Mouse (Mus musculus): ENCODE measurements at regions not wholly inside any gene's neighbourhood (a gene's known extent, or its start where the extent isn't known, plus 50 kb on each side); places are given as distances from the start of the nearest gene placed in this dataset.
"Not testable (repeated sequence)": the region's sequence is repeated elsewhere in the genome, so short reads cannot be mapped to it uniquely, and the experiment has no call there.

DNA sequence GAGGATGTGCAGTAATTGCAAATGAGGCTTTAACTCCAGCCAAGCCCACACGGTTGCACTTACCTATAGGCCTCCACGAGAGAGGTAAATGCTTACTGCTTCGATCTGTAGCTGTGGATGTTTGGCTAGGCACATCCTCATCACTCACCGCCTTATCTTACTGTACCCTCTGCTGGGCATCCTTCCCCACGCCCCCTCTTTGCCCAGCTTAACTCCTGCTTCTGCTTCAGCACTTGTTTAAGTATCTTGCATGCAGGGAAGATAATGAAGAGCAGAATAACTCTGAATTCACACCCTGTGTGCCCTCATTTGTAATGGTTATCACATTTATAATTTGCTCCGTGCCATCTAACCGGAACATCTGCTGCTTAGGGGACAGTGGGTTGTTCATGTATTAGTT lies 74.7 kb upstream of the Anapc15-ps start:
- Histone ChIP-seq H3K4me1 (no peaks in the 10 kb centered on the region), H3K4me2 (no peak overlapping the region), H3K9me3 (no peaks in the 10 kb centered on the region), H3K36me3 (no peaks in the 10 kb centered on the region), H3K27me3 (no peaks in the 10 kb centered on the region), H3K4me3 (no peak overlapping the region), H3K27ac (no peak overlapping the region), H3K9ac (no peak overlapping the region)
- WGBS: 80% methylated on average over 7 of the region's 7 CpGs
- no peak for ATAC-seq (ENCODE audit: insufficient number of reproducible peaks, low FRiP score, low TSS enrichment, low read depth)

- no peak overlapping the region for H3K27ac ChIP-seq
- 73% methylated on average over 10 of the region's 10 CpGs for WGBS
- H3K27me3 ChIP-seq: no peaks in the 10 kb centered on the region
- H3K4me2 ChIP-seq: no peak overlapping the region
- no peak overlapping the region for H3K4me3 ChIP-seq
- no peaks in the 10 kb centered on the region for H3K36me3 ChIP-seq
- no peak overlapping the region for H3K9ac ChIP-seq
- no peak for ATAC-seq (ENCODE audit: insufficient number of reproducible peaks, low FRiP score, low TSS enrichment, low read depth)
- H3K4me1 ChIP-seq: no peaks in the 10 kb centered on the region
- no peaks in the 10 kb centered on the region for H3K9me3 ChIP-seq
These were observed 72.8 kb upstream of the Anapc15-ps start for GRCm38 (mm10) chr10:95745834-95746620.

DNA sequence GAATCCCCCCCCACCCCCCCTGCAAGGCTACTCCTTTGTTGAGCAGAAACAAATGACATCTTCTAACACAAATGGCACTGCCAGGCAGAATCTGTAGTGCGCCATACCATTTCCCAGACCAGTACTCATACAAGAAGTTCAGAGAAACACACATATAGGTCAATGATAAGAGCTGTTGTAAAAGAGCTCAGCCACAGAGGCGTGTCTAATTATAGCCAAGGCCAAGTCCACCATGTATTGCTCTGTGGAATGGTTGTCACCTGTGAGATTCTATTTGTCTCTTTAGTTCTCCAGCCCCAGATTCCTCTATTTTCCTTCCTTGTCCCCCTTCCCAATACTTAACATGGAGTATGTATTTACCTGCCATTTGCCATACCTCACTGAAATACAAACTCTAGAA lies 72.0 kb upstream of the Anapc15-ps start:
- Histone ChIP-seq H3K9ac (no peak overlapping the region), H3K9me3 (no peaks in the 10 kb centered on the region), H3K27ac (no peak overlapping the region), H3K36me3 (no peaks in the 10 kb centered on the region), H3K4me2 (no peak overlapping the region), H3K27me3 (no peaks in the 10 kb centered on the region), H3K4me3 (no peak overlapping the region), H3K4me1 (no peaks in the 10 kb centered on the region)
- 90% methylated on average over 2 of the region's 2 CpGs for WGBS
- no peak for ATAC-seq (ENCODE audit: insufficient number of reproducible peaks, low FRiP score, low TSS enrichment, low read depth)

GRCm38 (mm10) chr10:95743627-95744026 lies 70.4 kb upstream of the Anapc15-ps start:
- Histone ChIP-seq H3K36me3 (no peaks in the 10 kb centered on the region), H3K4me3 (no peak overlapping the region), H3K27ac (no peak overlapping the region), H3K9ac (no peak overlapping the region), H3K4me2 (no peak overlapping the region), H3K27me3 (no peaks in the 10 kb centered on the region), H3K4me1 (no peaks in the 10 kb centered on the region), H3K9me3 (no peaks in the 10 kb centered on the region)
- ATAC-seq (ENCODE audit: insufficient number of reproducible peaks, low FRiP score, low TSS enrichment, low read depth): no peak
- WGBS: 83% methylated on average over 6 of the region's 6 CpGs

- H3K4me3 ChIP-seq: no peak overlapping the region
- H3K9ac ChIP-seq: no peak overlapping the region
- H3K27ac ChIP-seq: no peak overlapping the region
- WGBS: 93% methylated on average over 4 of the region's 4 CpGs
- no peak overlapping the region for H3K4me2 ChIP-seq
- H3K9me3 ChIP-seq: no peaks in the 10 kb centered on the region
- no peaks in the 10 kb centered on the region for H3K27me3 ChIP-seq
- H3K36me3 ChIP-seq: no peaks in the 10 kb centered on the region
- no peaks in the 10 kb centered on the region for H3K4me1 ChIP-seq
- no peak for ATAC-seq (ENCODE audit: insufficient number of reproducible peaks, low FRiP score, low TSS enrichment, low read depth)
These were observed 66.2 kb upstream of the Anapc15-ps start for GRCm38 (mm10) chr10:95739421-95739820.

DNA sequence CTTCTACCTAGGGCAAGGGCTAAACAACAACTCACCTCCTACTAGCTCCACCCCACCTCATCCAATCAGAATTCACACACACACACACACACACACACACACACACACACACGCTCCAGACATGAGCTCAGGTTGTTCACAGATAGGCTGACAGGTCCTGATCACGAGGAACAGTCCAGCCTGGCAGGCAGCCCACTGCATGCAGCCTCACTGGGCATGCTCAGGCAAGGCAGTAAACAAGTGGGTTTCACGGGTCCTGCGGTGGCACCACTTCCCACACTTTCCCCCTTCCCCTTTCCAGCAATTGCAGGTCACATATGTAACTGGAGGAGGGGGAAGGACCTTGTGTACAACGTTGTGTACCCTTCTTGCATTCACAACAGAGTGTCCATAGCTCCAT lies 63.5 kb upstream of the Anapc15-ps start:
- H3K27me3 ChIP-seq; ATAC-seq (ENCODE audit: insufficient number of reproducible peaks, low FRiP score, low TSS enrichment, low read depth); H3K9me3 ChIP-seq; H3K4me3 ChIP-seq; H3K9ac ChIP-seq; H3K36me3 ChIP-seq; H3K4me1 ChIP-seq; H3K4me2 ChIP-seq; H3K27ac ChIP-seq: not testable (repeated sequence)
- WGBS: 71% methylated on average over 5 of the region's 5 CpGs

DNA sequence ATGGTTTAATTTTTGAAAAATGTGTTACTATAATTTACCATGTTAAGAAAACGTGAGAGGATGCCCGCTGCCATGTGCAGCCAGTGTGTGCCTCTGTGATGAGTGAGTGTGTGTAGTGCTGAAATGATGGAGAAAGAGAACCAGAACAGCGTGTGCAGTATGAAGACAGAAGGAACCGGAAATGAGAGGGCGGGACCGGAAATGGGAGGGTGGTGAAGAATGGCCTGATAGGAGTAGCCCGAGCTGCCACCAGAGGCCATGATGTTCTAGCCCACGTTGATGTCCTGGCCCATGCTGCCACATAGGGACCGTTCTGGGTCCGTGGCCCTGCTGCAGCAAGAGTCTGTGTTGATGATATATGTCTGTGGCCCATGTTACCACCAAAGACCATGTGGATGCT lies 57.8 kb upstream of the Anapc15-ps start:
- no peak overlapping the region for H3K4me2 ChIP-seq
- no peaks in the 10 kb centered on the region for H3K9me3 ChIP-seq
- H3K4me3 ChIP-seq: no peak overlapping the region
- H3K36me3 ChIP-seq: no peaks in the 10 kb centered on the region
- H3K27ac ChIP-seq: no peak overlapping the region; the same call in 1 of the 2 replicates
- peaks cover 32% of the 10 kb centered on the region for H3K4me1 ChIP-seq
- 83% methylated on average over 10 of the region's 10 CpGs for WGBS
- no peaks in the 10 kb centered on the region for H3K27me3 ChIP-seq
- ATAC-seq (ENCODE audit: insufficient number of reproducible peaks, low FRiP score, low TSS enrichment, low read depth): no peak
- H3K9ac ChIP-seq: no peak overlapping the region

GRCm38 (mm10) chr10:95729890-95730289 lies 56.6 kb upstream of the Anapc15-ps start:
- Histone ChIP-seq H3K36me3 (no peaks in the 10 kb centered on the region), H3K27me3 (no peaks in the 10 kb centered on the region), H3K9me3 (no peaks in the 10 kb centered on the region), H3K4me2 (peak overlapping the region; percentile 29), H3K27ac (peak overlapping the region; percentile 84), H3K9ac (no peak overlapping the region), H3K4me3 (no peak overlapping the region), H3K4me1 (peaks cover 43% of the 10 kb centered on the region)
- peak; percentile 95 for ATAC-seq (ENCODE audit: insufficient number of reproducible peaks, low FRiP score, low TSS enrichment, low read depth)
- 5% methylated on average over 9 of the region's 9 CpGs for whole genome bisulfite sequencing

GRCm38 (mm10) chr10:95725910-95726309 lies 52.7 kb upstream of the Anapc15-ps start:
- no peaks in the 10 kb centered on the region for H3K36me3 ChIP-seq
- H3K4me3 ChIP-seq: no peak overlapping the region
- H3K27me3 ChIP-seq: no peaks in the 10 kb centered on the region
- H3K9ac ChIP-seq: no peak overlapping the region
- peaks cover 42% of the 10 kb centered on the region for H3K4me1 ChIP-seq
- peak overlapping the region; percentile 74 for H3K27ac ChIP-seq
- ATAC-seq (ENCODE audit: insufficient number of reproducible peaks, low FRiP score, low TSS enrichment, low read depth): no peak
- no peaks in the 10 kb centered on the region; the same call in 1 of the 2 replicates for H3K9me3 ChIP-seq
- WGBS: 16% methylated on average over 5 of the region's 5 CpGs
- no peak overlapping the region for H3K4me2 ChIP-seq

DNA sequence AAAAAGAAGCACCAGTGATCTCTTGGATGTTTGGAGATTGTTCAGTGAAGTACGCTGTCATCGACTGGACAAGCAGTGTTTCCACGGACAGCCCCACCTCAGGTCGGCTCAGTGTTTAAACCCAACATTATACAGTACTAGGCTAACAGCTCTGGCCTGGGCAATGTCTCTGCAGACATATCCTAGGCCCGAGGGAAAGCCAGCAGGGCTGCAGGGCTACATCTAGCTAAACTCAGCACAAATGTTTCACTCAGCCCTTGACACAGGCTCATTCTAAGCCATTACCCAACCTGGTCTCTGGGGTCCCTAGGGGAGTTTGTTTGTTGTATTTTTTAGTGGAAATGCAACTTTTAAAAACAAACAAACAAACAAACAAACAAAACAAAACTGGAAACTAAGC lies 52.1 kb upstream of the Anapc15-ps start:
- Histone ChIP-seq H3K4me1 (peaks cover 41% of the 10 kb centered on the region), H3K4me3 (no peak overlapping the region), H3K9me3 (no peaks in the 10 kb centered on the region; the same call in 1 of the 2 replicates), H3K9ac (no peak overlapping the region), H3K36me3 (no peaks in the 10 kb centered on the region), H3K4me2 (no peak overlapping the region), H3K27me3 (no peaks in the 10 kb centered on the region), H3K27ac (peak overlapping the region; percentile 74)
- WGBS: 58% methylated on average over 5 of the region's 5 CpGs
- ATAC-seq (ENCODE audit: insufficient number of reproducible peaks, low FRiP score, low TSS enrichment, low read depth): no peak
